Mouse (Mus musculus): ENCODE results near the gene Gpr161. TPM values are rescaled to one million over a fixed set of nuclear protein-coding genes. Genes with fewer than 3 reads are reported as not detected.

The Gpr161 gene
- 0.33 and 0.35 TPM in 2 replicates for polyA plus RNA-seq (2015; fragmentation: Nextera tagmentation; extraction: Ambion mirVana)

GRCm38 (mm10) chr1:165295489-165295888, at the start of gene Gpr161:
Gene Gpr161 (plus strand): TSS chr1:165295789.

Other genes starting within 250 kb of the Gpr161 start
- not detected in 2 replicates for gene Tbx19, start 135.0 kb upstream of the Gpr161 start, polyA plus RNA-seq (2015; fragmentation: Nextera tagmentation; extraction: Ambion mirVana)
- gene Sft2d2, start 101.4 kb upstream of the Gpr161 start, polyA plus RNA-seq (2015; fragmentation: Nextera tagmentation; extraction: Ambion mirVana) = 8.2 and 9.1 TPM in 2 replicates
- gene Tiprl, start 58.8 kb upstream of the Gpr161 start, polyA plus RNA-seq (2015; fragmentation: Nextera tagmentation; extraction: Ambion mirVana) = 50.1 and 56.2 TPM in 2 replicates
- gene Dcaf6, start 164.7 kb downstream of the Gpr161 start, polyA plus RNA-seq (2015; fragmentation: Nextera tagmentation; extraction: Ambion mirVana) = 32.9 and 41.1 TPM in 2 replicates
- gene Mpc2, start 164.8 kb downstream of the Gpr161 start, polyA plus RNA-seq (2015; fragmentation: Nextera tagmentation; extraction: Ambion mirVana) = 408 and 448 TPM in 2 replicates
- gene Adcy10, start 189.4 kb downstream of the Gpr161 start, polyA plus RNA-seq (2015; fragmentation: Nextera tagmentation; extraction: Ambion mirVana) = not detected in 2 replicates

All from skeletal muscle tissue, postnatal 0 days (tissue).